Mouse (Mus musculus) retina, postnatal 7 days (tissue): ENCODE measurements at regions not wholly inside any gene's neighbourhood (a gene's known extent, or its start where the extent isn't known, plus 50 kb on each side); places are given as distances from the start of the nearest gene placed in this dataset.

ENCODE experiments used
- DNase-seq: peaks from one replicate; pipeline ENCODE4 v3.0.0-alpha.2; 2012; ENCODE audit warnings: low read depth, low spot score

DNA sequence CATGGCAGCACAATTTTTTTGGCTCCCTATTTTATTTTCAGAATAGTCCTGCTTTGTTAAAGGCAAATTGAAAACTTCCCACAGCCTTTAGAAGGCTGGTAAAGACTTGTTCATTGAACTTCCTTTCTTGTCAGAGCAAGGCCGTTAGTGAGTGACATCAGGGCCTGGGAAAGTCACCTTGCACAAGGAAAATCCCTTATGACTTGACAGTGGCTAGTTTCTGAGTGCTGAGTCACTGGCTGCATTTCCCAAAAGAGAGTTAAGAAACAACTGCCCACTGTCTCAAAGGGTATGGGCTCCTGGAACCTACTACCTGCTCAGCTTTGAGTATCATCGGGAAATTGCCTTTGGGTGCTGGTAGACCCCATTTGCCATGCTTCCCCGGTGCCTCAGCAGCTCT is 89.2 kb upstream of the Marcks start:
- no peak for DNase-seq

DNA sequence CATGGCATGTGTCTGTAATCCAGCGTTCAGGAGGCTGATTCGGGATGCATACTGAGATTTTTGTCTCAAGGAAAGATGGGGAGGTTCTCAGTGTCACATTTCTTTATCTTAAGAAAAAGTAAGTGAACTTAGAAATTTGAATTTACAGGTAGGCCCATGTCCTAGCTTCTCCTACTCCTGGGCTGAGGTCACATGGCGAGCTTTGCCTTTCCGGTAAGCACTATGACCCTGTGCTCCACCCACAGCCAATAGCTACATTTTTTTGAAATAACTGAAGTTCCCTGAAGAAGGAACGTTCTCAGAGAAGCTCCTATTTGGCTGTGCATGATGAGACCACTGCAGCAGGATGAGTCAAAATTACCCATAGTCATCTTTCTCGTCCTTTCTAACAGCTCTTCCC is 83.0 kb upstream of the Marcks start:
- no peak for DNase-seq

DNA sequence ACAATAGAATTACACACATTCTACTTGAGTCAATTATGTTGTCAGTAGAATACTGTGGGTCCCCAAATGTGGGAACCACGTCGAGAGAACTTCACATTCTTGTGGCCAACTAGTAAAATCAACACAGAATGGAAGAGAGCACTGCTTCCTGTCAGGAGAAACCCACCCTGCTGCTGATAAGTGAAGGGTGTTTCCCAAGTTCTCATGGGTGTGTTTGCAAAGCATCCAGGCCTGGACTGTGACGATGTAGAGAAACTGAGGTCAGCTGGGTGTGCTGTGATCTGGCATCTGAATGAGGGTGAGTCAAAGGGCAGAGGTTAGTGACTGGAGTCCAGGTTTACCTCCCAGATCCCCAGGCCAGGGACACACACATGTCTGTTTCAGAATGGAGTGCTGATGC is 81.7 kb upstream of the Marcks start:
- no peak for DNase-seq

DNA sequence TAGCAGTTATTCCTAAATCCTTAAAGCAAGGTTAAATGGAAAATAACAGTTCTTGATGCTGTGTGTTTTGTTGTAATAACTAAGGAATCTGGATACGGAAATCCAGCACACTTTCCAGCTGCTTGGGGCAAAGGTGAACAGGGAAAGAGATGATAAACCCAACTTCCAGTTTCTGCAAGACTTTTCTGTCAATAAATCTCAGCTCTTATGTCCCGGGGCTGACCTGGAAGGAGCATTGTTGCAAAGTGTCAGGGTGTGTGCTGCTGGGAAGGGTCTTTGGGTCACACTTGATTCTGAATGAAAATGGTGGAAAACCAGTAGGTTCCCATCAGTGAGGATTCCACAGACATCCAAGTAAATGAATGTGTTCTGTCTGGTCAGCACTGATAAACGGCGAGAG is 81.2 kb upstream of the Marcks start:
- no peak for DNase-seq

DNA sequence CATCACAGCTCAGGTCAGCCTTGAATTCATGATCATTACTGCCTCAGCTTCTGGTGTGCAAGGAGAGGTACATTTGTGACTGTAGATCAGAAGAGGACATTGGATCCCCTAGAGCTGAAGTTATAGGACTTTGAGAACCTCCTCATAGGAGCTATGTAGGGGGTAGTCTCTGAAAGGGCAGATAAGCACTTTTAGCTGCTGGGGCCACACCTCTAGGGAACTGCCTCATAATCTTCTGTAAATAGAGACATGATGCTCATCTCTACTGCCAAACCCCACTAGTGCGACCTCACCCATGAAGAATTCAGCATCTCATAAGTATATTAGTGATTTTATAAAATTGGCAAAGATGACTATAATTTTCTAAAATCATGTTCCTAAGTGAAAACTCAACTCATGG is 80.7 kb upstream of the Marcks start:
- no peak for DNase-seq

DNA sequence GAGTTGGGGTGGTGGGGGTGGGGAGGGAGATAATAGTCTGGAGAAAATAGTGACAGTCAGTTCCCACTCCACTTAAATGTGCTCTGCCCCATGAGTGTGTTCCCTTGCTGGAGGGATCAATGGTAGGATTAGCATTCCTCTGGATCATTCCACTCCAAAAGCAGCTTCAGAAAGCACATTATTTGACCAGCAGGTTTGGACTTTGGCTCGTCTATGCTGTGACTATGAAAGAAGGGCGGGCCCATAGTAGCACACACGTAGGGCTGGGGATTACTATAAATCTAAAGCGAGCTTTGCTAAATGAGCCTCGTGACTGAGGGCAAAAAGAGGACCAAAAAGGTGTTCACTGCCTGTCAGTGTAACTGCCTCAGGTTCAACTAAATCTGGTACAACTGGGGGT is 75.9 kb upstream of the Marcks start:
- no peak for DNase-seq

DNA sequence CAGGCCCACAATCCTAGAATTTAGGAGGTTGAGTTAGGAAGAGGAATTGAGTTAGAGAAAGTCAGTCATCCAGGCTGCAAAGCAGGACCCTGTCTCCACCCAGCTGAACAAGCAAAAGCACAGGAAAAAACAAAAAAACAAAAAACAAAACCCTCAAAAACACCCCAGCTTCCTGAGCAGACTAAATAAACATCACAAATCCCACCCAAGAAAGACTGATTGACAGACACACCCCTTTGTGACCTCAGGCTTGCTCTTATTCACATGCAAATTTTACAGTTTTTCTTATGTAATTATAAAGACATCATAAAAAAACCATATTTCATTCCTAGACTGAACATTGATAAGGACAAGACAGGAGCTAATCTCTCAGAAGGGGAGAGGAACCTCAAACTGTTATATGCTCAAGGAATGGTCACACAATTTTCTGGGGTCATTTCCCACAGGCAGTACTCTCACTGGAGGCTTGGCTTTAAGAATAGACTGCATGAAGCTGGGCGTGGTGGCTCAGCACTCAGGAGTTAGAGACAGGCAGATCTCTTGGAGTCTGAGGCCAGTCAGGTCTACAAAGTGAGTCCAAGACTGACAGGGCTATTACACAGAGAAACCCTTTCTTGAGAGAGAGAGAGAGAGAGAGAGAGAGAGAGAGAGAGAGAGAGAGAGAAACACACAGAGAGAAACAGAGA is 73.8 kb upstream of the Marcks start:
- no peak for DNase-seq

DNA sequence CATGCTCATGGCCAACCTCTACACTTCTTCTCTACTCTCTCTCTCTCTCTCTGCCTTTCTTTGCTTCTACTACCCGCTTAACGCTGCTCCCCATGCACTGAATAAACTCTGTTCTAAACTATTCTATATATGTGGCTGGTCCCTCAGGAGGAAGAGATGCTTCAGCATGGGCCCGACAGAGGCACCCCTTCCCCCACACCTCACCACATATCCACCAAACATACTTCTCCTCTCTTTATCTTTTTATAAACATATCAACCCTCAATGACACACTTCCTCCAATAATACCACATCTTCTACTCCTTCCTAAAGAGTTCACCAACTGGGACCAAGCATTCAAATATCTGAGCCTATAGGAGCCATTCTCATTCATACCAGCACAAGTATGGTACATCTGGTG is 72.6 kb upstream of the Marcks start:
- DNase-seq: no peak

DNA sequence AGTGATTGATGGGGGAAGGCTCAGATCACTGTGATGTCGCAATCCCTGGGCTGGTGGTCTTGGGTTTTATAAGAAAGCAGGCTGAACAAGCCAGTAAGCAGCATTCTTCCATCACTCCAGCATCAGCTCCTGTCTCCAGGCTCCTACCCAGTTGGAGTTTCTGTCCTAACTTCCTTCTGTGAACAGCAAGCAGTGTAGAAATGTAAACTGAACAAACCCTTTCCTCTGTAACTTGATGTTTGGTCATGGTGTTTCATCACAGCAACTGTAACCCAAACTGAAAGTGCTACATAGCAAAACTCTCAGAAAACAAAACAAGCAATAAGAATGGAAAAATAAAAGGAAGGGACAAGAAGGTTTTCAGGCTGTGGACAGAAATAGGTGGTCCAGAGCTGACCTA is 71.5 kb upstream of the Marcks start:
- no peak for DNase-seq

DNA sequence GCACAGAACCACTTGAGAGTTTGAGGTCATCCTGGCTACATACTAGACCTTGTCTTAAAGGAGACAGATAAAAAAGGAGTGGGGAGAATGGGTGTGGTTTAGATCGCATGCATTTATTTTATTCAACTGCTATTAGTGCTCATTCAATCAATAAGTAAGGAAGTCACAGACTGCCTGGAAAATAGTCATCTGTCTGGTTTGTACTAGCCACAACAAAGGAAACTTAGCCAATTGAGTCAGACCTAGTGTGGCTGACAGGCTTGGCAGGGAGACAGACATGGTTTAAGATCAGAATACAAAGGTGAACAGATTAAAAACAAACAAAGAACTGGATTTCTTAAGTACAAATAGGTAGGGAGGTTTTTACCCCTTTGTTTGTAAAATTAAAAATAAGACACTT is 68.3 kb upstream of the Marcks start:
- no peak for DNase-seq

DNA sequence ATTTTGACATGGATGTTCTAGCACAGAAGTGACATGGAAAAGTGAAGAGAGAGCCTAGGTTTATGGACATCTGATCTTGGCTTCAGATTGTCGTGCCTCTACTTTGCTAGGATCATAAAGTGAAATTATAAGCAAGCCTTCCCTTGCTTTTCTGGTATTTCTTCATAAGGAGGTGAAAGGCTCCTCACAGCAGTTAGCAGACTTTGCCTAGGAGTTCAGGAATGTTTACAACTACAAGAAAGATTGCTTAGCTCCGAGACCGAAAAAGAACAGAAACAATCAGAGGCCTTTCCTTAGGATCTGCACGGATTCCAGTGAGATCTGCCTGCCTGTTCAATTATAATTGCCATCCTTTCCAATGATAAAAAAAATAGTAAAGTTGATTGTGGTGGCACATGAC is 67.8 kb upstream of the Marcks start:
- DNase-seq: no peak

DNA sequence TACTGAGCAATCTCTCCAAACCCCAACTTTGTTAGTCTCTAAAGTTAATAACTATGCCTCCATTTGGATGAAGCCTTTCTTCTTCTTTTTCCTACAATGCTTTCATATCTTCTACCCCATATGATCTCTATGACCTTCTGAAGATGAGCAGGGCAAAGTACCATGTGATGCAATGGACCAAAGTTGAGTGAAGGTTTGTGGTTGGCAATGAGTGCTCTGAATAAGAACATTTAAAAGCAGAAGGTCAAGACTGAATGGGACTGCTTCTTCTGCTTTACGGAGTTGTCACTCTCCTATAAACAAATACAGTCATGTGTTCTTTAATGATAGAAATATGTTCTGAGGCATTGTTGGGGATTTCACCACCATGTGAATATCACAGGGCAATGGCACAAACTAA is 65.0 kb upstream of the Marcks start:
- no peak for DNase-seq

DNA sequence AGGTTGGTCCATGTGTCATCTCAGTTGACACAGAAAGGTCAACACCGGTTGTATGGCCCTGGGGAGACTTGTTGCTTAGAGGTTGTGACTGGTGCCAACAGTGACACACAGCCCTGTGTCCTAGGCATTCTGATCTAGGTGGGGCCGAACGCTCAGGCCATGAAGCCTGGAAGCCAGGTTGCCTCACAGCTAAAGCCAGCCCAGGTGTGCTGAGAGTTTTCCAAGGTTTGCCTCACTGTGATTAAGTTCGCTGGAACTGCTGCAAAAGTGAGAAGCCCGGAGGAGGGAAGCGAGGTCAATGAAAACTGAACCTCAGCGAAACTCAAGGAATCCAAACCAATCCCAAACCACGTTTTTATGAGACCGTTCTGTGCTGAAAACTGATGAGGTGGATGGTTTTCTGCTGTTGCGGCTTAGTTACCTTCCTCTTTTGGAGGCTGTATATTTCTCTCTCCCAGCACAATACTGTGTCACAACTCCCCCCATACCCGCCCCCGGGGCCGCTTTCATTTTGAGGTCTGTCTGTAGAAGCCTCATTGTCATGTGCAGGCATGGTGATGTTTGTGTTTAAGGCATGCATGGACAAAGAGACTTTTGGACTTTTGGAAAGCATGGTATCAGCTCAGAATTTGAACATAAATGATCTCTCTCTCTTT is 56.2 kb upstream of the Marcks start:
- DNase-seq: no peak

DNA sequence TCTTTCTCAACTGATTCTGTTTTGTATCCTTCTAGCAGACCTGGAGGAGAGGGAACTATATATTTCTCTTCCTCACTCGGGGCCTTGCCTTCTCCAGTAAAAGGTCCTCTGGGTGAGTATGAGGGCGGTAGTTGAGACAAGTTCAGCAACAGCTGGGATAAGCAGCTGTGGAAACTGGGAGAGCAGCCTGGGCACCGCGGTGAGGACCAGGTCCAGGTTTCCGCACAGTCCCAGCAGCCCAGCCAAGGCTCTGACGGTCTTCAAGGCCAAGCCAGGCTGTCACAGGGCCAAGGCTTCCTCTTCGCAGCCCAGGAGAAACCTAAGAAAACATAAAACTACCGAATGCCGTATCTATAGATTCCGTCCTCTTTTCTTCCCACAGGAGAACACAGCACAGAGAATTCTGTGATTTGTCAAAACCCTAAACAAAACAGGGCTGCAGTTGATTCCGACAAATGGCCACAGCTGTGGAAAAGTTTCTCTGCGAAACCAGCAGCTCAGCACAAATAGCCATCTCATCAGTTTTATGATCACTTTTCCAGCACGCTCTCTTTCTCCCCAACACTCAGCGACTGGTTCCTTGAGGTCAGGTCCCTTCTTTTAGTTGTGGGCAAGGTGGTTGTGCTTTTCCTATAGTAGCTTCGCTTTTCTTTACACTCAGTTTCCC is 55.5 kb upstream of the Marcks start:
- DNase-seq: no peak

DNA sequence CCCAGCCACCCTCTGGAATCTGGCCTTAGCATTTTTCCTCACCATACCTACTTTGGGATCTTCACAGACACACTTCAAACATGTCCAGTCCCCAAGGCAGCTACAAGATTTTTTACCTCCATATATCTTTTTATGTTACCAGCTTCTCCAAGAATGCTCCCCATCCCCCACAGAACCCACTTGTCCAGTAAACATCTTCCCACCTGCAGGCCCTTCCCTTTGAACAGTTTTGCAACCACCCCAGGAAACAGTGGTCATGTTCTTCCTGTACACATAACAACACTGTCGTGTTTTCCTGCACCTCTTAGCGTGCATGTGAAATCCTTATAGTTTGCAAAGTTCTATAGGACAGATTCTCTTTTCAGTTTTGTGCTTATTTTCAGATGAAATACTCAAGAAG is 53.9 kb upstream of the Marcks start:
- DNase-seq: no peak

DNA sequence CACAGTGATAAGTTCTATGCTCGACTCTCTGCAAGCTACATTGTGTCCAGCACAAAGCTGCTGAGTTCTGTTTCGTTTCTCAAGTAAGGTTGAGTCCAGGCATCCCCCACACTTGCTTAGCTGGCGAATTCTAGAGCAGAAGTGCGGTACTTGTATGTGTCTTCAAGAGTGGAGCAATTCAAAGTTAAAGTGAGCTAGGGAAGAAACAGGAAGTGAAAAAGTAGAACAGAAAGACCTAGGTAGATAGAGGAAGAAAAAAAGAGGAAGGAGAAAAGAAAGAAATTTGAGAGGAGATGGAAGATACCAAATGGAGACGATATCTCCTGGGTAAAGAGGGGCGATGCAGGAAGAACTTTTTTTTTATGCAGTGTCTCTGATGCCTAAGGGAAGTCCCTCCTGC is 51.4 kb upstream of the Marcks start:
- DNase-seq: no peak
